Mouse (Mus musculus): ENCODE measurements around the gene Slc45a2.

- TF ChIP-seq CTCF (IDR thresholded peaks at IDR 0.05; ENCODE audit: control insufficient read depth, insufficient read depth, insufficient read length): no peak
- TF ChIP-seq MAX (IDR thresholded peaks at IDR 0.05): no peak
- TF ChIP-seq MYOG (IDR thresholded peaks at IDR 0.05; ENCODE audit: control insufficient read depth, extremely low read depth, insufficient read length): no peak
- TF ChIP-seq USF1 (IDR thresholded peaks at IDR 0.05; ENCODE audit: low read depth): no peak
These were observed 67.4 kb downstream of the Slc45a2 start for GRCm38 (mm10) chr15:11067891-11068290.
